Mouse (Mus musculus) MEL (cell line): ENCODE measurements around the gene Csf2rb2.

ENCODE experiments used
- CHD1 ChIP-seq: IDR thresholded peaks from 2 replicates; pipeline ENCODE4 v1.6.1; 2012; ENCODE audit warnings: low read depth, mild to moderate bottlenecking, inconsistent platforms, low read length, improper control_type of control experiment
- CTCF ChIP-seq, 3 experiments: IDR thresholded peaks in 2 of 3; conservative IDR thresholded peaks in 1 of 3; 2 replicates each; pipeline ENCODE4 v1.5.1; 2011 to 2012; ENCODE audit warnings: low read length in 3 of 3, low read depth in 2 of 3, mild to moderate bottlenecking in 2 of 3, improper control_type of control experiment in 1 of 3, inconsistent platforms in 1 of 3, mixed read lengths in 1 of 3, moderate library complexity in 1 of 3; ENCODE audit not compliant: control insufficient read depth in 1 of 3, insufficient read depth in 1 of 3, poor library complexity in 1 of 3, severe bottlenecking in 1 of 3
- GATA1 ChIP-seq: IDR thresholded peaks from 2 replicates; pipeline ENCODE4 v1.6.1; 2011; ENCODE audit warnings: low read depth, low read length, improper control_type of control experiment
- MAFK ChIP-seq: IDR thresholded peaks from 2 replicates; pipeline ENCODE4 v1.6.1; 2011; ENCODE audit warnings: low read depth, mild to moderate bottlenecking, low read length, improper control_type of control experiment, borderline replicate concordance
- POLR2A ChIP-seq, 2 experiments: IDR thresholded peaks; 2 replicates each; pipeline ENCODE4 v1.6.1; 2011 to 2012; ENCODE audit warnings: low read length in 2 of 2, mild to moderate bottlenecking in 2 of 2, control low read depth in 1 of 2, improper control_type of control experiment in 1 of 2, low read depth in 1 of 2, moderate library complexity in 1 of 2; ENCODE audit not compliant: control insufficient read depth in 1 of 2, insufficient read depth in 1 of 2, poor library complexity in 1 of 2
- TAL1 ChIP-seq: IDR thresholded peaks from 2 replicates; pipeline ENCODE4 v1.6.1; 2012; ENCODE audit warnings: mild to moderate bottlenecking, inconsistent platforms, low read length, moderate library complexity, mixed read lengths
- ZNF384 ChIP-seq: IDR thresholded peaks from 2 replicates; pipeline ENCODE4 v1.6.1; 2012; ENCODE audit warnings: low read depth, mild to moderate bottlenecking, inconsistent platforms, low read length, improper control_type of control experiment

DNA sequence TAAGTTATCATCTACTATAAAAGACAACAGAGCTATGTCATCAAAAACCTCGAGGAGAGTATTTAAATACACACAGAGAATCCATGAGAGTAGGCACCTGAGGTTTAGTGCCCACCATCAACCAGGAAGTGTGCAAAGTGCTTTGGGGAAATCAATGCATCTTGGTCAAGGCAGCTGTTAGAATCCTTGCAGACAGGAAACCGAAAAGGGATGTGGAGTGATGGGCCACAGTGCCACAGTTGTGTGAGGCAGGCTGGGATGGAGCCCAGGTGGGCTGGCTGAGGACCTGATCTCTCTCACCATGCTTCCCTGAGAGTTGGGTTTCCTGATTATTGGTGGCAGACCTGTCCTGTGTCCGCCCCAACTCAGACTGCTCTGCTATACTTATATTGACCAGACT is 5.9 kb downstream of the Csf2rb2 start:
- TF ChIP-seq TAL1, result no peak
- TF ChIP-seq POLR2A (IDR thresholded peaks at IDR 0.05; ENCODE audit: control insufficient read depth in 1 of 2, insufficient read depth in 1 of 2, low read depth in 1 of 2, low read length in 2 of 2, poor library complexity in 1 of 2), result no peak
- no peak for TF ChIP-seq ZNF384
- TF ChIP-seq MAFK, result no peak
- TF ChIP-seq GATA1, result no peak
- no peak for TF ChIP-seq CHD1
- no peak for TF ChIP-seq CTCF (IDR thresholded peaks at IDR 0.05 in 2 of 3, conservative IDR thresholded peaks at IDR 0.05 in 1 of 3; ENCODE audit: control insufficient read depth in 1 of 3, insufficient read depth in 1 of 3, low read depth in 2 of 3, low read length in 3 of 3, poor library complexity in 1 of 3, severe bottlenecking in 1 of 3)
